Mouse (Mus musculus) natural killer cell, adult 2 months (primary cell): ENCODE measurements at regions not wholly inside any gene's neighbourhood (a gene's known extent, or its start where the extent isn't known, plus 50 kb on each side); places are given as distances from the start of the nearest gene placed in this dataset.

Source experiments
- DNase-seq, 2 experiments: peaks; one replicate each; pipeline ENCODE4 v3.0.0; 2022; ENCODE audit warnings: low spot score in 2 of 2

GRCm38 (mm10) chr2:46179741-46180140 is 1062.5 kb upstream of the Zeb2 start:
- DNase-seq: no peak

- DNase-seq: no peak
Observed at GRCm38 (mm10) chr2:46168488-46168887, 1051.3 kb upstream of the Zeb2 start.

- no peak for DNase-seq
Observed at GRCm38 (mm10) chr2:46149848-46150247, 1032.7 kb upstream of the Zeb2 start.

- DNase-seq: no peak
Observed at GRCm38 (mm10) chr2:46119871-46120270, 1002.7 kb upstream of the Zeb2 start.

DNA sequence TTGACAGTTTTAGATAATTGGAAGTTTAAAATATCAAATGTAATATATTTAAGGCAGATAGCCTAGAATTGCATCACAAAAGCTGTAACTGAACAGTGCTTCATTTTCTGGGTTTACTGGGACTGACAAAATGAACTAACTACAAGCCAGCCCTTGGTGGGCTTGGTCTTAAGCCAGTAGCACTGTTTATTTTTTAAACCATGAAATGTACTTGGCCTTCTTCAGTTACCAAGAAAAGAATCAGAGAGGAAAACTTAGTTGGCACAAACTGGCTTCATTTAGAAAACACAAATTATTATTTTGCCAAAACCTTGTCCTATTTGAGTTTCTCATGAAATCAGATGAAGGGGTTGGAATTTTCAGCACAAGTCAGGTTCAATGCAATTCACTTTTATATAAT is 989.8 kb upstream of the Zeb2 start:
- no peak for DNase-seq

DNA sequence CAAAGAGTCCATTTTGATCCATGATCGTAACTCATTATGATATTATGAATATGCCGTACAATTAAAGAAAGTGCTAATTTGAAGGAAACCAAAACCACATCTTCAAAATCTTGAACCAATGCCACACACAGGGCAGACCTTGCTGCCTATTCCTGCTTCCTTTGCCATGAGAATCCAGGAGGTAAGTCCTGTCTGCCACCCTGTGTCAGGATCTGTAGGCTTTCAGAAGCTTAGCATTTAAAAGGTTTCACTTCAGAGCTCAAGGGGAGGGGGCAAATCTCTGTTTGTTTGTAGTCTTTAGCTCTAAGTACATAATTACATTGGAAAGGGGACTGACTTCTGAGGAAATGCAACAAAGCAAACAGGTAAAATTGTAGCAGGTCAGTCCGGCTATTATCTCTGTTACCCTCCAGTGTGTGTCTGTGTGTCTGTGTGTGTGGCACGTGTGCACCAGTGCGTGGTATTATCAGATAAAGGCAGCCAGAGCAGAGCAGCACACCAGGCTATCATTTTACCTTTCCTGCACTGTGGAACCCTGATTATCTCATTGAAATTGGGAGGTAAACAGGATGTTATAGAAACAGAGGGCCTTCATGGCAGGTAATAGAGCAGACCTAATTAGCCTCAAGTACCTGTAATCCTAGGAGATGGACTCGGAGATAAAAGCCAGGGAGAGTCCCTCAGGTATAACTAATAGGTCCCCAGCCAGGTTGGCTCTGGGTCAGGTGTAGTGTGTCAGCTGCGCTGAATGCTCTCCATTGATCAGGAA is 948.0 kb upstream of the Zeb2 start:
- DNase-seq: no peak

DNA sequence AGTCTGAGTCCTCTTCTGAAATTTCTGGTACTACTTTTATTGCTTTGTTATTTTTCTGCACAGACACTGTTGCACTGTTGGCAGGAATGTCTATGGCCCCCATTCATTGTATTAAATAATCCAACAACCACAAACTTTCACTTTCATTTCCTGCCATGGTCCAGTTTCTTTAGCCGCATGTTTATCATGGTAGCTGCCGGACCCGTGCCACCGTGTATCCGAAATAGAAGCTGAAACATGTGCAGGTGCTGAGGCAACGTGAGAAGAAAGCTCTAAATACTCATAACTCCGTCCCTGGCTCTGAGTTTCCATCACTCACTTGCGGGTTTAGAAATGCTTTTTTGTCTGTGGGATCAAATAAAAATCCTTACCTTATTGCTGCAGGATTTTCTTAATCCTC is 938.5 kb upstream of the Zeb2 start:
- DNase-seq: no peak

GRCm38 (mm10) chr2:46054902-46055301 is 937.7 kb upstream of the Zeb2 start:
- DNase-seq: no peak

DNA sequence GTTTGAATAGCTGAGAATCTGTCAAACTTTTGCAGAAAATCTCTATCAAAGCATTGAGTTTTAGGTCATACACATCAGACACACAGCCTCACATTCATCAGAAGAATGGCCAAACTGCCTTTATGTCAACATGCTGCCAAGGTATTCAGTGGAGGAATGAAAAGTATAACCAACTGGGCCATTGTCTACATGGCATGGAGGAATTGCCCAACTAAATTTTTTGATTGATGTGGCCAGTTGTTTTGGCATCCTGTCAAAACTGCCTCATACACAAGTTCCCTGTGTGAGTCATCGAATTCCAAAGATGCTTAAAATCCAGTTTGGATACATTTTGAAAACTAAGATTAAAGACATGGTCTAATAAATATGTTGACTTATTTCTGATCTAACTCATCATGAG is 904.7 kb upstream of the Zeb2 start:
- DNase-seq: no peak

DNA sequence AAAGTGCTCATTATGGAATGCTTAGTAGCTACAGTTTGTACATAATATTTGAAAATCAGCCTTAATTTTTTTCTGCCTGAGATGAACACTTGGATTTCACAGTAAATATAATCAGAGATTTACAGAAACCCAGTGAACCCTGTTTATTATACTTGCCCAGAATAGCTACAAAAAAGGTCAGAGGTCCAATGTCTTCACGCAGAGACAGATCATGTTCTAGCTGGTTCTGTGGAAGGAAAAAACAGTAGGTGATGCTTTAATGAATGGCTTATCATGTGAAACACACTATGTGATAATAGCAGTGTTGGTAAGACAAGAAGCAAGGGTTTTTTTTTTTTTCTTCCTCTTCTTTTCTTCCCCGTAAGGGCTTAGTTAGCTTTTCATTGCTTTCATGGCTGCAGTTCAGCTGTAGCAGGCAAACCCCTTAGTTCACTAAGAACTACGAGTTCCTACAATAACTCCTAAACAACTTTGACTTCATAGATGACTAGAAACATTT is 896.6 kb upstream of the Zeb2 start:
- no peak for DNase-seq

DNA sequence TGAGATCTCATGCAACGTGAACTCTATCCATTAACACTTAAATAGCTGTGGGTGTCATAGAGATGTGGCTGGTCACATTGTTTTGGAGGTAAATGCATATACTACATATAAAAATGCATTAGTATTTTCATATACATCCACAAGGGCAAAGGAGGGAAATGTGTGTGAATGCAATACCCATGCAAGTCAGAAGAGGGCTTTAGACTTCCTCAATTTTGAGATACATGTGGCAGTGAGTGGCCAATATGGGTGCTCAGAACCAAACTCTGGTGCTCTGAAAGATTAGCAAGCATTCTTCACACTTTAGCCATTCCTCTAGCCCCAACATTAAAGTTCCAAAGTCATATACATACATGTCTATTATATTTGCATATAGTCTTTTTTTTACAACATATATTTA is 895.5 kb upstream of the Zeb2 start:
- DNase-seq: no peak

- DNase-seq: no peak
Observed at GRCm38 (mm10) chr2:45975157-45975556, 858.0 kb upstream of the Zeb2 start.

GRCm38 (mm10) chr2:45968635-45969034 is 851.4 kb upstream of the Zeb2 start:
- no peak for DNase-seq

DNA sequence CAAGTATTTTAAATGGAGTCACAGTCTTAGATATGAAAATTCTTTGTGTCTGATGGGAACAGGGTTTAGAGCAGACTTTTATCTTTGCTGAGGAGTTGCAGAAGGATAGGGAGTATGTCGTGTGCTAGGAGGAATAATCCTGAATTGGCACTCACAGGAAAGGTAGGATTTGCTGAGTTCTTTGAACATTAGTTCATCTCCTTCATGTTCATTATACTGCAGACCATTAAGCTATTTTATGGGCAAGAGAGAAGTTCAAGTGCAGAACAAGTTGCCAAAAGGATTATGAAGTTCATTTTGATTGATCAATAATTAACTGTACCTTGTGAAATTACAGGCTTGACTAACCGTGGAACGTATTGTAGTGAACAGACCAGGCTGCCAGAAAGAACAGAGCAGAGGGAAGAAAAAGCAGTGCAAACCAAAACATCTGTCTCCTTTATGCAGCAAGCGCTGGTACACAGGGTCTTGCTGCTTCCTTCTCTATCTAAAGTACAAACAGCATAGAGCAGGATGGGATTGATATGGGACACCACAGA is 839.7 kb upstream of the Zeb2 start:
- no peak for DNase-seq

DNA sequence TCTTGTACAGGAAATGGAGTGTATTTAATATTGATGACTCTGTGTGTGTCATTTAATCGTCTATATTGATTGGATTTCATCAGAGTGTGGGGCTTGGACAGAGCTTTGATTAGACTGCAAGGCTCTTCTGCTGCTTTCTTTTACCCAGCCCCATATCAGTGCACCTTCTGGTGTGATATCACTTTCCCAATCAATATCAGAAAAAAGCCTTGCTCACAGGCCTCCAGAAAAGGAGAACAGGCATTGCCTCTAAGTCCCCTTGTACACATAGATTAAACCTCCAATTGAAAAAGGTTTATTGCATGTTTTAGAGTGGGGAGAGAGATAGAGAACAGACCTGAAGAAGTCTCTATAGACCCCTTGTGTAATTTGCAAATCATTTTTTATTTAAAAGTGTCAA is 831.6 kb upstream of the Zeb2 start:
- DNase-seq: no peak

DNA sequence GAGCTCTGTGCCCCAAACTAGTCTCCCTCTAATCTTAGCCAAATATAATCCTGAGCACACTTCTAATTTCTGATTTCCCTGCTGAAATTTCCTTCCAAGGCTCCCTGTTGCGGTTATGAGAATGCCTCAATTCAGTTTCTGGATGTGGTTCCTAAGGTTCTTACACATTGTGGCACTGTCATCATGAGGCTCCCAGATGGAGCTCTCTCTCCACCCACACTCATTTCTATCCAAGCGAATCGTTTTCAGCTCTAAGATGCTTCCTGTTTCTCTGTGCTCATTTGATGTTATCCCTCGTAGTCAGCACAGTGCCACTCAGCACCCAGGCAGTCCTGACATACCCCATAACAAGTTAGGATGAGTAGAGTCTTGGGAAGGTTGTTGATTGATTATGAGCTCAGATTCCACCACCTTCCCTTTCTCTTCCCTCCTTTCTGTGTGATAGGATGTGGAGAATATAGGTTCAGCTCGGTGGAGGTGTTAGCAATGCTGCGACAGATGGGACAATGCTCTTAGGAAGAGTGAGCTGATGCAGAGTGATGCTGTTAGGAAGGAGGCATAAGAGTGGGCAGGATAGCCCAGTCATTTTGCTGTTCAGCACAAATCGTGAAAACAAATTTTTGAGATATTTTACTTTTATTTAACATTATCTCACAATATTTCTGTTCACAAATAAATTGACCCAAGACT is 808.7 kb upstream of the Zeb2 start:
- DNase-seq: no peak

DNA sequence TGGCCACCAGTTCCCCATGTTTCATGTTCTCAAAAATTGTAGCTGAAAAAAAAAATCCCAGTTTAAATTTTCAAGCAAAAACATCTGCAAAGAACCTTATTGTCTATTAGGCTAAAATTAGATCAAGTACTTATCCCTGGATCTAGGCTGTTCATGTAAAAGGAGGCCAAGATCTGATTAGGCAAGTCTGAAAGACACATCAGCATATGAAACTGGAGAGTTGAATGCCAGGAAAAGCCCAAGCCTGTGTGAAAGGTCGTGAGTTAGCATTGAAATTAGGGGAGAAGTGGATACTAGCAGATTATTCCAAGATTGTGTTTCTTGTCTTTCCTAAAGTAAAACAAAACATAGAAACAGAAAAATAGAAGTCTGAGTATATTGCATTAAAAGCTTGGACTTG is 791.7 kb upstream of the Zeb2 start:
- no peak for DNase-seq

DNA sequence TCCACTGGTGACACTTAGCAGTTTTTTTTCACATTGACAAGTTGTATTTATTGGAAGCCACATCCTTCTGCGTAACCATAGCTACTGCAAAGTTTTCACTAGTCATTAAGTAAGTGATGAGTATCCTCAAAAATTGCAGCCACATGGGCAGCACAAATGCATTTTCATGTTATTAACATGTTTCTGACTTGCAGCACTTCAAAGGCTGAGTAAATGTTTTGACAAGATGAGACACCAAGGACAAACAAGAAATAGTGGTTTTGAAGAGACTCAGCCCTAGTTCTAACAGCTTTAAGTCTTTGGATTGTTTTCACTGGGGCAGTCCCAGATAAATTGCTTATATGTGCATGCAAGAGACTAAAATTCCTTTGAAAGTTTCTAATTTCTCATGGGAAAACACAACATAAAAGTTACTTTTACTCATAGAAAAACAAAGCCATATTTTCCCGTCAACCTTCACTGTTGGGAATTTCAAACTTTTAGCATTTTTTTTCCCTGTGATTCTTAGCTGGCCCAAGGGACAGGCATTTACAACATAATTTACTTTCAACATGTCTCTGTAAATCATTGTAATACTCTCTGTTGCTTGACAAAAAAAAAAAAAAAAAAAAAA is 787.5 kb upstream of the Zeb2 start:
- no peak for DNase-seq

- no peak for DNase-seq
Observed at GRCm38 (mm10) chr2:45904090-45904489, 786.9 kb upstream of the Zeb2 start.

DNA sequence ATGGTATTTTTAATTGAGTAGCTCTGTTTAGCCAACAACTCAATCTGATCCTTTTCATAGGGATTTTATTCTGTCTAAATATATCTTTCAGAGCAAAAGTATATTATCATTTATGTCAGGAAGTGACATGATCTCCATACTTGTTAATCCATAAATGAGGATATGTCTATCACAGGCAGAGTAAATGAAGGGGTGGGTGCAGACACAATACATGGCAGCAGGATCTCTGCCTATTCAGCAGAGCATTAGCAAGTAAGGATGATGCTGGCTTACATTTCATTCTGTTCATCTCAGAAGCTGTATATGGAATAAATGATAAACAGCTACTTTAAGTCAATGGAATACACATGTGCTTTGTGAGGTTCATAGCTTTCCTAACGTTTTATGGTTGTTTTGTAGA is 786.2 kb upstream of the Zeb2 start:
- DNase-seq: no peak

GRCm38 (mm10) chr2:45901892-45902291 is 784.7 kb upstream of the Zeb2 start:
- no peak for DNase-seq

DNA sequence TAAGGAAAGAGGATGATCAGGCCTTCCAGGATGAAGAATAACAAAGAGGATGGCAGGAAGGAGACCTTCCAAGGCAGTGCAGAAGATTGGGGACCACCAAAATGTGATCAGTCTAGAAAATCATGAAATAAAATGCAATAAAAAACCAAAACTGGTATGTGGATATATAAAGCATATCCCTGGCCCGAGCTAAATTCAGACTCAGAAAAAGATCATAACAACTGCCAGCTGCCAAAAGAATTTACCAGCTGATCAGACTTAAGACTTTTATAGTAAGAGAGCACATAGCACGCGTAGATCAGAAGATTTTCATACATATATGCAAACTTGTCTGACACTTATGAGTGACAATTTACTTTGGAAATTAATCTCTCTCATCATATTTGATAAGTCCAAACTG is 767.5 kb upstream of the Zeb2 start:
- DNase-seq: no peak

GRCm38 (mm10) chr2:45878656-45879055 is 761.5 kb upstream of the Zeb2 start:
- no peak for DNase-seq
